Mouse (Mus musculus) heart, embryonic 13.5 days (tissue): ENCODE measurements around the gene Bcar1. TPM values are rescaled to one million over a fixed set of nuclear protein-coding genes. Genes with fewer than 3 reads are reported as not detected.

Experiments
- ATAC-seq: fragments of 200-750 bp; cut with Nextera tagmentation; 2 replicates; pipeline ENCODE4 v1.8.0; 2017; ENCODE audit warnings: moderate TSS enrichment; ENCODE audit not compliant: insufficient number of reproducible peaks, low FRiP score, low TSS enrichment; ENCODE audit errors: extremely low read depth
- H3K27ac ChIP-seq: fragments of 300-500 bp; sonication (generic); replicated peaks from 2 replicates; pipeline ENCODE4 v1.5.1; 2015; ENCODE audit warnings: moderate library complexity, mild to moderate bottlenecking, inconsistent platforms
- H3K27me3 ChIP-seq: fragments of 300-500 bp; sonication (generic); replicated peaks from 2 replicates; pipeline ENCODE4 v1.6.1; 2015; ENCODE audit warnings: mild to moderate bottlenecking, inconsistent platforms
- H3K36me3 ChIP-seq: fragments of 300-500 bp; sonication (generic); 2 replicates; pipeline ENCODE4 v1.6.1; 2015; ENCODE audit warnings: mild to moderate bottlenecking, inconsistent platforms
- H3K4me1 ChIP-seq: fragments of 300-500 bp; sonication (generic); 2 replicates; pipeline ENCODE4 v1.6.1; 2015; ENCODE audit warnings: inconsistent platforms
- H3K4me2 ChIP-seq: fragments of 300-500 bp; sonication (generic); 2 replicates; pipeline ENCODE4 v1.6.1; 2015; ENCODE audit warnings: inconsistent platforms, mild to moderate bottlenecking, moderate library complexity
- H3K4me3 ChIP-seq: fragments of 300-500 bp; sonication (generic); 2 replicates; pipeline ENCODE4 v1.5.1; 2015; ENCODE audit warnings: moderate library complexity, mild to moderate bottlenecking, inconsistent platforms
- H3K9ac ChIP-seq: fragments of 300-500 bp; sonication (generic); 2 replicates; pipeline ENCODE4 v1.6.1; 2015; ENCODE audit warnings: inconsistent platforms, mild to moderate bottlenecking, moderate library complexity
- H3K9me3 ChIP-seq: fragments of 300-500 bp; sonication (generic); 2 replicates; pipeline ENCODE4 v1.6.1; 2016; ENCODE audit warnings: inconsistent platforms
- WGBS: fragments of 180-500 bp; shearing (Covaris S2); methylation state at CpG from one replicate; pipeline ENCODE4 v1.1.7; 2015; ENCODE audit warnings: mixed read lengths; 5-methylcytosine and 5-hydroxymethylcytosine counted together
- polyA plus RNA-seq: library from polyadenylated mRNA; unstranded; fragments of >200 nt; fragmentation: Nextera tagmentation; extraction: Ambion mirVana; gene quantifications from 2 replicates; pipeline ENCODE4 v1.2.1, GENCODE M21; 2015

Bcar1 gene
- polyA plus RNA-seq, 1 experiment from 2014 or later: 40.2 TPM

DNA sequence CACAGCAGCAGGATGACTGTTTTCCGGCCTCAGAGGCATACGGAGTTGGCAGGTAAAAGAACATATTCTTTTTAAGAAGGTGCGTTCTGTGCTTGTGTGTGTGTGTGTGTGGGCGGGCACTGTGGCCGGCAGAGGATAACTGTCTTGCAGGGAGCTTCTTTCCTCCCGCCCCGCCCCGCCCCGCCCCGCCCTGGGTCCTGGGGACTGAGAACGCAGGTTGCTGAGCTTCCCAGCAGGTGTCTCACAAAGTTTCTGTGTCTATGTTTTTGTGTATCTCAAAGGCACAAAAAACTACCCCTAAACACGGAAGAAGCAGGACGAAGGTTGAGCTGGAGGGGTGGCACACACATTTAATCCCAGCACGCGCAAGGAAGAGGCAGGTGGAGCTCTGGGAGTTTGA, 25.7 kb upstream of the Bcar1 start:
- no peak overlapping the region for H3K4me2 ChIP-seq
- no peaks in the 10 kb centered on the region for H3K9me3 ChIP-seq
- H3K4me3 ChIP-seq: no peak overlapping the region
- H3K36me3 ChIP-seq: peaks cover 59% of the 10 kb centered on the region
- peak overlapping the region; percentile 25; the same call in 1 of the 2 replicates for H3K9ac ChIP-seq
- 75% methylated on average over 15 of the region's 15 CpGs for WGBS
- H3K27me3 ChIP-seq: no peaks in the 10 kb centered on the region
- peak overlapping the region; percentile 62 for H3K27ac ChIP-seq
- H3K4me1 ChIP-seq: peaks cover 44% of the 10 kb centered on the region
- no peak for ATAC-seq

DNA sequence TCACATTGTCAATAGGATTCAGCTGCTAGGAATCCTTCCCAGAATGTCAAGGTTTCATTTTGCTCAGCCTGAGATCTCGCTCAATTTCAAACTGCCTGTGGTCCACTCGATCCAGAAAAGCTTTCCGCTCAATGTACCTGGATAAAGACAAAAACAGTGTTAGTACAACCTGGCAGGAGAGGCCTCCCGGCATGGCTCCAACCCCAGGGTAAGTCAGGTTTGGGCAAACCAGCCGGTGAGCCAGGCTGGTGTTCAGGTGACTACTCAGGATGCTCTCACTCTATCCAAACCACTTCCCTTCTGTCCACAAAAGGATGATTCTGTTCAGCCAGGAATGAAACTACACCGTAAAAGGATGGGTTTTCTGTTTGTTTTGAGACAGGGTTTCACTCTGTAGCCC, 25.0 kb upstream of the Bcar1 start:
- H3K4me2 ChIP-seq: no peak overlapping the region
- H3K9me3 ChIP-seq: no peaks in the 10 kb centered on the region
- H3K4me3 ChIP-seq: no peak overlapping the region
- peaks cover 38% of the 10 kb centered on the region for H3K4me1 ChIP-seq
- H3K27ac ChIP-seq: no peak overlapping the region
- ATAC-seq: no peak
- no peak overlapping the region for H3K9ac ChIP-seq
- H3K36me3 ChIP-seq: peaks cover 61% of the 10 kb centered on the region
- 88% methylated on average over 6 of the region's 6 CpGs for WGBS
- H3K27me3 ChIP-seq: no peaks in the 10 kb centered on the region

DNA sequence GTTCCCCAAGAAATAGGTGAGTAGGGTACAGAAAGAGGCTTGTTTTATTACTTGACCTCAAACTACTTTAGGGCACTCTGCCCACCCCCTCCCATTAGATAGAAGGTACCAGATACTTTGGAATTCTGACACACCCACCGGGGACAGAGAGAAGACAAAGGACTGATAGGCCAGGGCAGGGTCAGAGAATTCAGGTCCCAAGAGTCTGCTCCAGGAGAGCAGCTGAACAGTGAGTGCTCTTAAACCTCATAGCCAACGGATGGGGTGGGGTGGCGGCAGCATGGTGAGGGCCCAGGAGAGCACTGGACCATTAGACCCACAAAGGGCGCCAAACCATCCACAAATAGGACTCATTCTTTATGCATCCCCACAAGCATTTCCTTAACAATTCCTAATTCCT, 22.0 kb upstream of the Bcar1 start:
- Histone ChIP-seq H3K27ac (no peak overlapping the region), H3K9me3 (no peaks in the 10 kb centered on the region), H3K27me3 (no peaks in the 10 kb centered on the region), H3K4me1 (peaks cover 11% of the 10 kb centered on the region), H3K36me3 (peaks cover 54% of the 10 kb centered on the region), H3K4me2 (no peak overlapping the region), H3K9ac (no peak overlapping the region), H3K4me3 (no peak overlapping the region)
- no peak for ATAC-seq
- 83% methylated on average over 4 of the region's 4 CpGs for WGBS

DNA sequence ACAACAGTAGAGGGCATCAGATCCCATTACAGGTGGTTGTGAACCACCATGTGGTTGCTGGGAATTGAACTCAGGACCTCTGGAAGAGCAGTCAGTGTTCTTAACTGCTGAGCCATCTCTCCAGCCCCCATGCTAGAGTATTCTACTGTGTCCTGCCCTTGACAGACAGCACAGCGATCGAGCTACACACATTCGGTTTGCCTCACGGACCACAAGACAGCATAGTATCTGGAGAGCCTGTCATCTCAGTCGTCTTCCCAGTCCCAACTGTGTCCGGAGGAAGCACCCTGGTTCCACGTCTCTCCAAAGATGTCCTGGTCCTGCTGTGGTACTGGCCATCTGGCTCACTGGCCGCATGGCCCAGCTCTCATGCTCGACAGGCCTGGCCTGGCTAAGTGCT, 21.5 kb upstream of the Bcar1 start:
- no peak overlapping the region for H3K4me3 ChIP-seq
- ATAC-seq: no peak
- H3K4me1 ChIP-seq: peaks cover 8% of the 10 kb centered on the region
- H3K27ac ChIP-seq: no peak overlapping the region
- H3K9ac ChIP-seq: no peak overlapping the region
- H3K4me2 ChIP-seq: no peak overlapping the region
- H3K27me3 ChIP-seq: no peaks in the 10 kb centered on the region
- peaks cover 54% of the 10 kb centered on the region for H3K36me3 ChIP-seq
- 92% methylated on average over 9 of the region's 9 CpGs for WGBS
- no peaks in the 10 kb centered on the region for H3K9me3 ChIP-seq

DNA sequence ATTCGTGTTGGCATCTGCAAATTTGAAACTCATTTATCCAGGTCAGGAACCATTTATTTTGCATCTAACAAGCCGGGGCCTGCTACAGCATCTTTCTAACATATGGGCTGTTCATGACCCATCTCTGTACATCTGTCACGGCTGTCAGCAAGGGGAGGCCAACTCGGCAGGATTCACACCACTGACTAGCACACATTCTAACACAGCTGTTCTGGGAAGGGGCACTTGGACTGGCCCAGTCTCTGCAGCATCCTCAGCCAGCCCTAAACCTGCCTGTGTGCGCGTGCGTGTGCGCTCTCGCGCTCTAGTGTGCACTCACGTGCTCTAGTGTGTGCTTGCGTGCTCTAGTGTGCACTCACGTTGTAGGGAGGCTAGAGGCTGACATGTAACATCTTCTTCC, 17.1 kb upstream of the Bcar1 start:
- Histone ChIP-seq H3K36me3 (peaks cover 20% of the 10 kb centered on the region), H3K27me3 (no peaks in the 10 kb centered on the region), H3K27ac (no peak overlapping the region), H3K4me1 (no peaks in the 10 kb centered on the region), H3K4me2 (no peak overlapping the region), H3K9ac (no peak overlapping the region), H3K4me3 (no peak overlapping the region), H3K9me3 (no peaks in the 10 kb centered on the region)
- 87% methylated on average over 13 of the region's 13 CpGs for WGBS
- ATAC-seq: no peak

DNA sequence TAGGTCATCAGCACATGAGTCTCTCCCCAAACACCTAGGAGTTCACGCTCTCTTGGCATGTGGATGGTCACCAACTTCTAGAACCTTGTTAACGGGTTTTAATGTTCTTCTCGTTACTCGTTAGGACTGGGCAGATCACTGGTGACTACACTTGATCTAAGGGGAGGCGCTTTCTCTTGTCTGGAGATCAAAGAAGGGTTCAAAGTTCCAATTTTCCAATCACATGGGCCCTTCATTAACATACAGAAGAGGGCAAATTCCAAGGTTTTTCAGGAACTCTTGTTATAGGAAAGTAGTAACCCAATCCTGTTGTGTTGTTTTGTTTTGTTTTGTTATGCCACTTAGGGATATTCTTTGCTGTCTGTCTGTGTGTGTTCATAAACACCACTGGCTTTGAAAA, 15.2 kb upstream of the Bcar1 start:
- Histone ChIP-seq H3K9ac (no peak overlapping the region), H3K27me3 (no peaks in the 10 kb centered on the region), H3K4me3 (no peak overlapping the region), H3K9me3 (no peaks in the 10 kb centered on the region), H3K27ac (no peak overlapping the region), H3K4me1 (peaks cover 12% of the 10 kb centered on the region), H3K4me2 (no peak overlapping the region), H3K36me3 (peaks cover 3% of the 10 kb centered on the region; the same call in 1 of the 2 replicates)
- ATAC-seq: no peak
- WGBS: 73% methylated on average over 5 of the region's 5 CpGs

DNA sequence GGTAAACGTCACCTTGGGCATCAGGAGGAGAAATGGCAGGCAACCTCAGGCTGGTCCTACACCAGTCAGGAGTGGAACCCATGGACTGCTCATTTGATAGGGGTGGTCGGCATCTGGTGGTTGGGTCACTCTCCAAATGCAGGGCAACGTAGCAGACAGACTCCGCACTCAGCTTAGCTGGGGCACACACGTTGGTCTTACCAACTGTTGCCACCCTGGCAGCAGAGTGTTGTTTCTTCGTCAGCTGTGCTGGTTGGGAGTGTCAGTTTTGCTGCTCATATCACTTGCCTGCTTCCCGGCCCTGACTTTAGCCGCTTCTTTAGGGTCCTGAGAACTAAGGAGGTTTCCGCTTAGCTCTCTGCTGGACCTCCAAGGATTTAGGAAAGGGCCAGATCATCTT, 14.0 kb upstream of the Bcar1 start:
- H3K4me2 ChIP-seq: no peak overlapping the region
- no peak overlapping the region for H3K27ac ChIP-seq
- no peaks in the 10 kb centered on the region for H3K9me3 ChIP-seq
- no peaks in the 10 kb centered on the region for H3K27me3 ChIP-seq
- WGBS: 81% methylated on average over 9 of the region's 9 CpGs
- no peak overlapping the region for H3K4me3 ChIP-seq
- no peaks in the 10 kb centered on the region for H3K36me3 ChIP-seq
- peaks cover 17% of the 10 kb centered on the region for H3K4me1 ChIP-seq
- ATAC-seq: no peak
- no peak overlapping the region for H3K9ac ChIP-seq

DNA sequence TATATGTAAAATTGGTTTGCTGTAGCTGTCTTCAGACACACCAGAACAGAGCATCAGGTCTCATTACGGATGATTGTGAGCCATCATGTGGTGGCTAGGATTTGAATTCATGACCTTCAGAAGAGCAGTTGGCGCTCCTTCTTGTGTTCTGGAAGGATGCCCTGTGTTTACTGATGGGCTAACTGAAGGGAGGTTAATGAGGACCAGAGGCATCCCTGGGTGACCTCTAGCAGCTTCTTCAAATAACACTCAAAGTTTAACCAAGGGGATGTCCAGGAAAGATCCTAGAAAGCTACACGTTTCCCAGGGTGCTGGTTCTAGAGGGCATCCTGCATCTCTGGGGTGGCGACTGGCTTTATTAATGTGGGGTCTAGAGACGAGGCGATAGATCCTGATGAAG, 11.1 kb upstream of the Bcar1 start:
- WGBS: 80% methylated on average over 6 of the region's 6 CpGs
- H3K27ac ChIP-seq: no peak overlapping the region
- H3K36me3 ChIP-seq: no peaks in the 10 kb centered on the region
- H3K4me2 ChIP-seq: no peak overlapping the region
- H3K4me1 ChIP-seq: peaks cover 17% of the 10 kb centered on the region
- H3K9ac ChIP-seq: no peak overlapping the region
- no peaks in the 10 kb centered on the region for H3K9me3 ChIP-seq
- no peak overlapping the region for H3K4me3 ChIP-seq
- no peak for ATAC-seq
- H3K27me3 ChIP-seq: no peaks in the 10 kb centered on the region

DNA sequence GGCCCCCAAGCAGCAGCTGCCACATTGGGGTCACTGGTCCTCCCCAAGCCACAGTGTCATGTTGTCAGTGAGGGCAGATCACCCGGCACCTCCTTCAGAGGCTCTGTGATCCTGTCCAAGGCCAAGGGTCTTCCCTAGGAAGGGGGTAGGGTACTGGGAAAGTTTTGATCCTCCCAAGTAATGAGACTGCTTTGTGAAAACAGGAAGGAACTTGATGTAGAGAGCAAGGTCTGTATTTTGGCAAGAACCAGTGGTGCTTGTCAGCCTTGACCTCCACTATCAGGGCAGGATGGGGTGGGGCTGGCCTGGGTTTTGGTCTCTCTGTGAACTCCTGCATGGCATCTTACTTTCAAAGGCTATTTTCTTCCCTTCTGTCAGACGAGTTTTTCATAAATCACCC, 10.5 kb upstream of the Bcar1 start:
- Histone ChIP-seq H3K4me3 (no peak overlapping the region), H3K36me3 (no peaks in the 10 kb centered on the region), H3K4me1 (peaks cover 17% of the 10 kb centered on the region), H3K9me3 (no peaks in the 10 kb centered on the region), H3K4me2 (no peak overlapping the region), H3K9ac (no peak overlapping the region), H3K27ac (peak overlapping the region; percentile 25; the same call in 1 of the 2 replicates), H3K27me3 (no peaks in the 10 kb centered on the region)
- 25% methylated on average over 2 of the region's 2 CpGs for WGBS
- no peak for ATAC-seq

DNA sequence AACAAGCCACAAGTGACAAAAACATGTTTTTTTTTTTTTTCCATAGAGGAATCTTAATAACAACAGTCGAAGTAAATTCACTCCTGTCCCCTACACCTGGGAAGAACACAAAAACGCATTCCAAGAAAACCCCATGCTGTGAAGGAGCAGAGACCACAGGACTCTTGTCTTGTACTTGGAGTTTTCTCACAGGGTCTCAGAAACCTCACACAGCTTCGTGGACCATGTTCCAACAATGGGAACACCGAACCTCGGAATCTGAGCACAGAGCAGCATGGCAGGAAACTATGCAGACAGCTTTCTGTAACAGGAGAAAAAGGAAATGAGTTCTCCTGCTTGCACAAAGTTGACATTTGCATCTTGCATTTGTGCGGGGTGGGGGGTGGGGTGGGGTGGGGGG, 5.2 kb upstream of the Bcar1 start:
- H3K9me3 ChIP-seq: no peaks in the 10 kb centered on the region
- H3K4me3 ChIP-seq: no peak overlapping the region
- no peak for ATAC-seq
- 44% methylated on average over 6 of the region's 6 CpGs for WGBS
- no peaks in the 10 kb centered on the region for H3K27me3 ChIP-seq
- no peak overlapping the region for H3K9ac ChIP-seq
- peaks cover 45% of the 10 kb centered on the region for H3K4me1 ChIP-seq
- no peaks in the 10 kb centered on the region for H3K36me3 ChIP-seq
- H3K27ac ChIP-seq: no peak overlapping the region
- no peak overlapping the region for H3K4me2 ChIP-seq

DNA sequence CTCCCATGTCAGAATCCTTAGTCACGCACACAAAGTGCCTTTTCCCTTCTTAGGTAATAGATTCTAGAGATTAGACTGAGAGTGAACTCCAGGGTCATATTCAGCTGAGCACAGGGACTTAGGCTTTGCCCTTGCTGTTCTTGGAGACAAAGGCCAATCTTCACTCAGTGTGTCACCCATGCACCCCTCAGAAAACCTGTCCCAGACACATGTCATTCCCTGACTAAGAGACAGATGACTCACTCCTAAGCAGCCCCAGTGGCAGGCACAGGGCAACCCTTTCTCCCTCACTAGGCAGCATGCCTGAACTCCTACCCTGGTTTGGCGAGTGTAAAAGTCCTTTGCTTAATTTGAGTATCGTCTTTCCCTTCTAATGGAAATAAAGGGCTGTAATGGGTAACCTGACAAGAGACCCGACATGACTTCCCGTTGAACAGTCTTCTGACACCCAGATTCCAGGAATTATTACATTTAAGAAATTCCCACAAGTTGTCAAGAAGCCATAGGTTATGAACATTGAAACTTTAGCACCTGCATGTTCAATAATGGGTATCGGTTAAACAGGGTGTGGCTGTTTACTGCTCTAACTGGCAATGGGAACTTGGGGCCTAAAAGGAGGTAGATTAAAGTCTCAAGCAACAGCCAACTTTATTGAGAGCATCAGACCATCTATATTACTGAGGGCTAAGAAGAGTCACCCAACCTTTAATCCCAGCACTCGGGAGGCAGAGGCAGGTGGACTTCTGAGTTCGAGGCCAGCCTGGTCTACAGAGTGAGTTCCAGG, 4.4 kb upstream of the Bcar1 start:
- WGBS: 78% methylated on average over 8 of the region's 8 CpGs
- Histone ChIP-seq H3K4me1 (peaks cover 40% of the 10 kb centered on the region), H3K36me3 (no peaks in the 10 kb centered on the region), H3K4me3 (no peak overlapping the region), H3K4me2 (no peak overlapping the region), H3K27ac (peak overlapping the region; percentile 22; the same call in 1 of the 2 replicates), H3K9me3 (no peaks in the 10 kb centered on the region), H3K9ac (no peak overlapping the region), H3K27me3 (no peaks in the 10 kb centered on the region)
- ATAC-seq: no peak
